Mouse (Mus musculus) liver (tissue): Measurements from ENCODE around the gene Tedc1.

ENCODE experiments used
- DNase-seq: peaks from one replicate; pipeline ENCODE4 v3.0.0-alpha.2; 2020; ENCODE audit warnings: mixed read lengths

Gene Tedc1

GRCm38 (mm10) chr12:113139908-113140615 lies 16.2 kb upstream of the Tedc1 start, which contains the start of gene Crip2:
TSS of gene Crip2 (plus strand) at chr12:113140236.
- peak; percentile 87 for DNase-seq

- DNase-seq, result peak; percentile 63
Measured at GRCm38 (mm10) chr12:113140616-113141411, 15.4 kb upstream of the Tedc1 start.

GRCm38 (mm10) chr12:113141531-113141973 lies 14.7 kb upstream of the Tedc1 start:
- DNase-seq, result no peak

- DNase-seq, result peak; percentile 46
Measured at GRCm38 (mm10) chr12:113142021-113142975, 13.9 kb upstream of the Tedc1 start.

GRCm38 (mm10) chr12:113143164-113143563 lies 13.1 kb upstream of the Tedc1 start:
- DNase-seq, result no peak

GRCm38 (mm10) chr12:113144001-113144756 lies 12.0 kb upstream of the Tedc1 start:
- DNase-seq, result peak; percentile 45

GRCm38 (mm10) chr12:113144886-113145285 lies 11.3 kb upstream of the Tedc1 start:
- DNase-seq, result no peak

- no peak for DNase-seq
Measured at GRCm38 (mm10) chr12:113145591-113145990, 10.6 kb upstream of the Tedc1 start.

GRCm38 (mm10) chr12:113146112-113147057 lies 9.8 kb upstream of the Tedc1 start, which contains the start of gene Crip1:
TSS of gene Crip1 (plus strand) at chr12:113146316.
- peak; percentile 87 for DNase-seq

- no peak for DNase-seq
Measured at GRCm38 (mm10) chr12:113147481-113147880, 8.7 kb upstream of the Tedc1 start.

GRCm38 (mm10) chr12:113148381-113149035 lies 7.7 kb upstream of the Tedc1 start:
- DNase-seq, result peak; percentile 72

- no peak for DNase-seq
Measured at GRCm38 (mm10) chr12:113149341-113149740, 6.9 kb upstream of the Tedc1 start.

GRCm38 (mm10) chr12:113149896-113150295 lies 6.3 kb upstream of the Tedc1 start:
- DNase-seq, result no peak

- no peak for DNase-seq
Measured at GRCm38 (mm10) chr12:113150591-113150990, 5.6 kb upstream of the Tedc1 start.

GRCm38 (mm10) chr12:113151046-113151445 lies 5.2 kb upstream of the Tedc1 start:
- DNase-seq, result no peak

- DNase-seq, result peak; percentile 60
Measured at GRCm38 (mm10) chr12:113151661-113152271, 4.5 kb upstream of the Tedc1 start.

- peak; percentile 52 for DNase-seq
Measured at GRCm38 (mm10) chr12:113152272-113152661, 4.0 kb upstream of the Tedc1 start.

- no peak for DNase-seq
Measured at GRCm38 (mm10) chr12:113152991-113153525, 3.2 kb upstream of the Tedc1 start.

- no peak for DNase-seq
Measured at GRCm38 (mm10) chr12:113153971-113154370, 2.2 kb upstream of the Tedc1 start.

- DNase-seq, result no peak
Measured at GRCm38 (mm10) chr12:113154747-113155075, 1.5 kb upstream of the Tedc1 start.
